Mouse (Mus musculus) heart, embryonic 10.5 days (tissue): ENCODE results near the gene Yif1a. TPM values are rescaled to one million over a fixed set of nuclear protein-coding genes. Genes with fewer than 3 reads are reported as not detected.

Experiments
- DNase-seq: peaks from one replicate; pipeline ENCODE4 v3.0.0-alpha.2; 2017; ENCODE audit warnings: low spot score
- H3K27ac ChIP-seq: fragments of 300-500 bp; sonication (generic); 2 replicates; pipeline ENCODE4 v1.5.1; 2016; ENCODE audit warnings: mild to moderate bottlenecking
- H3K27me3 ChIP-seq: fragments of 300-500 bp; sonication (generic); 2 replicates; pipeline ENCODE4 v1.6.1; 2016; ENCODE audit warnings: mild to moderate bottlenecking; ENCODE audit not compliant: poor library complexity, insufficient read depth, severe bottlenecking
- H3K36me3 ChIP-seq: fragments of 300-500 bp; sonication (generic); 2 replicates; pipeline ENCODE4 v1.6.1; 2016; ENCODE audit warnings: mild to moderate bottlenecking, moderate library complexity
- H3K4me1 ChIP-seq: fragments of 300-500 bp; sonication (generic); 2 replicates; pipeline ENCODE4 v1.6.1; 2016; ENCODE audit warnings: mild to moderate bottlenecking
- H3K4me3 ChIP-seq: fragments of 300-500 bp; sonication (generic); 2 replicates; pipeline ENCODE4 v1.5.1; 2016; ENCODE audit warnings: mild to moderate bottlenecking, moderate library complexity
- H3K9me3 ChIP-seq: fragments of 300-500 bp; sonication (generic); 2 replicates; pipeline ENCODE4 v1.6.1; 2016; ENCODE audit warnings: mild to moderate bottlenecking, moderate library complexity
- WGBS: fragments of 180-500 bp; shearing (Covaris S2); methylation state at CpG from one replicate; pipeline ENCODE4 v1.1.7; 2016; 5-methylcytosine and 5-hydroxymethylcytosine counted together
- polyA plus RNA-seq: library from polyadenylated mRNA; unstranded; fragments of >200 nt; fragmentation: Nextera tagmentation; extraction: Ambion mirVana; gene quantifications from 2 replicates; pipeline ENCODE4 v1.2.1, GENCODE M21; 2016

The Yif1a gene
- polyA plus RNA-seq, 1 experiment from 2014 or later: 94.9 TPM

- WGBS: 18% methylated on average over 25 of the region's 25 CpGs
- no peaks in the 10 kb centered on the region for H3K9me3 ChIP-seq
These were observed 36.0 kb upstream of the Yif1a start for GRCm38 (mm10) chr19:5052166-5052822.

GRCm38 (mm10) chr19:5052853-5053252 is 35.5 kb upstream of the Yif1a start:
- H3K4me1 ChIP-seq: peaks cover 62% of the 10 kb centered on the region
- WGBS: 55% methylated on average over 17 of the region's 17 CpGs
- DNase-seq: no peak
- no peak overlapping the region for H3K27ac ChIP-seq
- peaks cover 26% of the 10 kb centered on the region for H3K36me3 ChIP-seq
- peaks cover 66% of the 10 kb centered on the region for H3K27me3 ChIP-seq
- no peak overlapping the region for H3K4me3 ChIP-seq
- no peaks in the 10 kb centered on the region for H3K9me3 ChIP-seq

More at GRCm38 (mm10) chr19:5052166-5052822, 36.0 kb upstream of the Yif1a start:
- DNase-seq: no peak
- H3K27ac ChIP-seq: peak overlapping the region; percentile 76; the same call in 1 of the 2 replicates
- H3K36me3 ChIP-seq: peaks cover 31% of the 10 kb centered on the region
- H3K4me3 ChIP-seq: peak overlapping the region; percentile 49
- peaks cover 59% of the 10 kb centered on the region for H3K4me1 ChIP-seq
- peaks cover 62% of the 10 kb centered on the region for H3K27me3 ChIP-seq

GRCm38 (mm10) chr19:5053909-5054308 is 34.4 kb upstream of the Yif1a start:
- Histone ChIP-seq H3K4me1 (peaks cover 69% of the 10 kb centered on the region), H3K4me3 (no peak overlapping the region)
- WGBS: 23% methylated on average over 9 of the region's 9 CpGs

GRCm38 (mm10) chr19:5056251-5056650 is 32.1 kb upstream of the Yif1a start:
- Histone ChIP-seq H3K27me3 (peaks cover 52% of the 10 kb centered on the region), H3K4me1 (peaks cover 69% of the 10 kb centered on the region), H3K9me3 (no peaks in the 10 kb centered on the region), H3K36me3 (peaks cover 8% of the 10 kb centered on the region; the same call in 1 of the 2 replicates), H3K4me3 (no peak overlapping the region), H3K27ac (peak overlapping the region; percentile 38; the same call in 1 of the 2 replicates)
- no peak for DNase-seq
- WGBS: 11% methylated on average over 6 of the region's 6 CpGs

More at GRCm38 (mm10) chr19:5053909-5054308, 34.4 kb upstream of the Yif1a start:
- Histone ChIP-seq H3K9me3 (no peaks in the 10 kb centered on the region), H3K36me3 (peaks cover 15% of the 10 kb centered on the region), H3K27ac (no peak overlapping the region), H3K27me3 (peaks cover 66% of the 10 kb centered on the region)
- DNase-seq: no peak

- peaks cover 34% of the 10 kb centered on the region for H3K27me3 ChIP-seq
- WGBS: 20% methylated on average over 16 of the region's 16 CpGs
- peak overlapping the region; percentile 85 for H3K27ac ChIP-seq
- peaks cover 62% of the 10 kb centered on the region for H3K4me1 ChIP-seq
- H3K9me3 ChIP-seq: no peaks in the 10 kb centered on the region
- peaks cover 5% of the 10 kb centered on the region; the same call in 1 of the 2 replicates for H3K36me3 ChIP-seq
- 0 out of 2 replicates have a peak overlapping the region, but pooled peaks have one; percentile 15 for H3K4me3 ChIP-seq
- no peak for DNase-seq
These were observed 30.2 kb upstream of the Yif1a start for GRCm38 (mm10) chr19:5057876-5058775.

- Histone ChIP-seq H3K27ac (peak overlapping the region; percentile 85), H3K27me3 (peaks cover 24% of the 10 kb centered on the region), H3K4me3 (peak overlapping the region; percentile 15), H3K4me1 (peaks cover 60% of the 10 kb centered on the region), H3K36me3 (no peaks in the 10 kb centered on the region), H3K9me3 (no peaks in the 10 kb centered on the region)
- DNase-seq: peak; percentile 84
- WGBS: 9% methylated on average over 10 of the region's 10 CpGs
These were observed 29.3 kb upstream of the Yif1a start for GRCm38 (mm10) chr19:5058801-5059771.

- Histone ChIP-seq H3K27ac (peak overlapping the region; percentile 85), H3K36me3 (no peaks in the 10 kb centered on the region), H3K4me3 (no peak overlapping the region), H3K4me1 (peaks cover 60% of the 10 kb centered on the region), H3K27me3 (peaks cover 10% of the 10 kb centered on the region; the same call in 1 of the 2 replicates), H3K9me3 (no peaks in the 10 kb centered on the region)
- DNase-seq: no peak
- WGBS: 40% methylated on average over 5 of the region's 5 CpGs
These were observed 27.7 kb upstream of the Yif1a start for GRCm38 (mm10) chr19:5060365-5061330.

- no peak overlapping the region for H3K4me3 ChIP-seq
- H3K9me3 ChIP-seq: no peaks in the 10 kb centered on the region
- no peak for DNase-seq
- H3K36me3 ChIP-seq: no peaks in the 10 kb centered on the region
- H3K27me3 ChIP-seq: peaks cover 10% of the 10 kb centered on the region; the same call in 1 of the 2 replicates
- 82% methylated on average over 5 of the region's 5 CpGs for WGBS
- H3K4me1 ChIP-seq: peaks cover 54% of the 10 kb centered on the region
- H3K27ac ChIP-seq: 0 out of 2 replicates have a peak overlapping the region, but pooled peaks have one; percentile 2
These were observed 26.3 kb upstream of the Yif1a start for GRCm38 (mm10) chr19:5062041-5062440.

- H3K36me3 ChIP-seq: no peaks in the 10 kb centered on the region
- 66% methylated on average over 6 of the region's 6 CpGs for WGBS
- 0 out of 2 replicates have a peak overlapping the region, but pooled peaks have one; percentile 2 for H3K27ac ChIP-seq
- no peak for DNase-seq
- H3K9me3 ChIP-seq: no peaks in the 10 kb centered on the region
- no peak overlapping the region for H3K4me3 ChIP-seq
- peaks cover 57% of the 10 kb centered on the region for H3K4me1 ChIP-seq
- H3K27me3 ChIP-seq: peaks cover 8% of the 10 kb centered on the region
These were observed 25.9 kb upstream of the Yif1a start for GRCm38 (mm10) chr19:5062446-5062845.

GRCm38 (mm10) chr19:5065104-5065503 is 23.2 kb upstream of the Yif1a start:
- H3K36me3 ChIP-seq: no peaks in the 10 kb centered on the region
- 65% methylated on average over 7 of the region's 7 CpGs for WGBS
- peaks cover 58% of the 10 kb centered on the region for H3K4me1 ChIP-seq
- peak overlapping the region; percentile 42 for H3K27ac ChIP-seq
- H3K27me3 ChIP-seq: peaks cover 28% of the 10 kb centered on the region
- H3K9me3 ChIP-seq: no peaks in the 10 kb centered on the region
- DNase-seq: no peak
- no peak overlapping the region for H3K4me3 ChIP-seq

GRCm38 (mm10) chr19:5067040-5067799 is 21.1 kb upstream of the Yif1a start:
- 4% methylated on average over 15 of the region's 15 CpGs for WGBS
- no peaks in the 10 kb centered on the region for H3K36me3 ChIP-seq
- peak overlapping the region; percentile 92 for H3K27ac ChIP-seq
- H3K4me3 ChIP-seq: peak overlapping the region; percentile 72
- peaks cover 62% of the 10 kb centered on the region for H3K4me1 ChIP-seq
- no peaks in the 10 kb centered on the region for H3K9me3 ChIP-seq
- DNase-seq: no peak
- H3K27me3 ChIP-seq: peaks cover 43% of the 10 kb centered on the region
